Mouse (Mus musculus) brain, embryonic 18.5 days (tissue): ENCODE results near the gene Mon1a.

Experiments
- DNase-seq: peaks from one replicate; pipeline ENCODE4 v3.0.0-alpha.2; 2012; ENCODE audit warnings: low read depth, low spot score

Gene Mon1a

GRCm38 (mm10) chr9:107949184-107949921 is 61.4 kb downstream of the Mon1a start:
- DNase-seq: no peak

- DNase-seq: no peak
Measured at GRCm38 (mm10) chr9:107949922-107950235, 61.9 kb downstream of the Mon1a start, which contains the start of gene Traip. Gene Traip (plus strand): TSS chr9:107950136.

- peak; percentile 79 for DNase-seq
Measured at GRCm38 (mm10) chr9:107950460-107951355, 62.8 kb downstream of the Mon1a start.
